Mouse (Mus musculus) olfactory bulb, adult 2 months (tissue): Measurements from ENCODE around the gene Fam131b.

Experiments used
- CTCF ChIP-seq: fragments of 200-500 bp; IDR thresholded peaks from 2 replicates; pipeline ENCODE4 v1.5.1; 2012; ENCODE audit warnings: low read depth, mild to moderate bottlenecking, low read length, moderate library complexity; ENCODE audit not compliant: insufficient read depth
- POLR2A ChIP-seq: fragments of 200-500 bp; IDR thresholded peaks from 2 replicates; pipeline ENCODE4 v1.6.1; 2012; ENCODE audit warnings: mild to moderate bottlenecking, low read depth, low read length, moderate library complexity; ENCODE audit not compliant: insufficient read depth

GRCm38 (mm10) chr6:42330216-42330615 is 5.8 kb upstream of the Fam131b start:
- TF ChIP-seq CTCF: no peak
- no peak for TF ChIP-seq POLR2A
